Mouse (Mus musculus): ENCODE results near the gene Mblac1.

Mblac1 gene

DNA sequence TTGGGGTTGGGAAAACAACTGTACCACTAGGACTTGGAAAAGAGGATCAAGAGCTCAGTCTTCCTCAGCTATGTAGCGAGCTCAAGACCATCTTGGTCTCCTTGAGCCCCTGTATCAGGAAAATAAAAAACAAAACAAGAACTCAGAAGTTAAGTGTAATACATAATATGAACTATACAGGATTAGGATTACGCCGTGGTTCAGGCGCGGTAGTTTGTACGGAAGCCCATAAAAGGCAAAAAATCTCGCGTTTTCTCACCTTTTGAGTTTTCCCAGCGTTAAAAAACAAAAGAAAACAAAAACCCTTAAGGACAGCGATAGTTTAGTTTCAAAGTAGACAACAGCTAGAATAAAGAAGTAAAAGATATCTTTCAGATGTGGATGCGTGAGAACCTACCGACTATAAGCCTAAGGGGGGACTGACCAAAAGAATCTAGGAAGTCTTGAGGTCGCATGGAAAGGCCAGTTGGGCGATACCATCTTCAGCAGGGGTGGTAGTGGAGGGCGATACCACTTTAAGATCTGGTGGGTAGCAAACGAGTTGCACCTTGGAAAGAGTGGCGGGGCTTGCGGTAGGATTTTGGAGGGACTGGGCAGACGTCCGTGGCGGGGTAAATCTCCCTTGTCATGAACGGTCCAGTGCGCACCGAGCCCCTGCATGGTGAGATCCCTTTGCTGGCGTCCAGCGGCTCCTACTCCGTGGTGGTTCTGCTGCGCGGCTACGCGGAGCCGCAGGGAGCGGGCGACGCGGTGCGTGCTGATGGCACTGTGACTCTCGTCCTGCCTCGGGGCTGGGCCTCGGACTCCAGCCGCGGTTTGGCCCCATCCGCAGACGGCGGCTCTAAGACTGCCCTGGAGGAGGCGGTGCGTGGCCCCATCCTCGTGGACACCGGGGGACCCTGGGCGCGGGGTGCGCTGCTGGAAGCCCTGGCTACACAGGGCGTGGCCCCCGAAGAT, at the start of gene Mblac1:
Gene Mblac1 (plus strand): TSS at position 544 of the 957 bp plus-strand sequence.
- DNase-seq (ENCODE audit: low spot score in 2 of 2), result peak; percentile 83 to 91

DNA sequence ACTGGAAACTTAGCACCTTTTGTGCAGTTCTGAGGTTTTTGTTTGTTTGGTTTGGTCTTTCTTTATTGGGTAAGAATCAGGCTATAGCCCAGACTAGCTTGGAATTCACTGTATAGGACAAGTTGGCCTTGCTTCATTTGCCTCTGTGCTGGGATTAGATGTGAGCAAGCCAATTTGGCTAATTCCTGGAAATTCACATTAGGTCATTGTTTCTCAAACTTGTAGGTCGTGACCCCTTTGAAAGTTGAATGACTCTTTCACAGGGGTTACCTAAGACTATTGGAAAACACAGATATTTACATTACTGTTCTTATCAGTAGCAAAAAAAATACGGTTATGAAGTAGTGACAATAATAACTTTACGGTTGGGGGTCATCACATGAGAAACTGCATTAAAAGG, 39.7 kb upstream of the Mblac1 start:
- no peak for DNase-seq (ENCODE audit: low spot score in 2 of 2)

DNA sequence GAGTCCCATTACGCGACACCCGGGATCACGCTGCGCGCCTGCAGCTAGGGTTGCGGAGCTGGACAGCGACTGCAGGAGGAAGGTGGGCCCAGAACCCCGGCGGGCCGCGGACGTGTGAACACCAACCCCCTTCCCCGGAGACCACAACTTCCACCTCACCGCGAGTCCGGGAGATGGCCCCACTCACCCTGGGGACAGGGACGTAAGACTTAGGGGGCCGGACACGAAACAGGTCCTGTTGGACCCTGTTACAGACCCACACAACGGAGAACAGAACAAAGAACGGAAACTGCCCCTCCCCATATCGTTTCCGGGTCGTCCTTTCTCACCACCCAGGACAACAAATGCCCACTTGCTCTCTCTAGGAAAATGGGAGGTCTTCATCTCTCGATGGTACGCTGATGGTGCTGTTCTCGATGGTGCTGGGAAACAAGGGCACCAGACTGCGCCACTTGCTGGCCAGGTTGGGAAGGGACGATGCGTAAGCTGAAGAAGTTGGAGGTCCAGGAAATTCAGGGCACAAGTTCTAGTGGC, 38.6 kb upstream of the Mblac1 start, which contains the start of gene Zfp113:
Gene Zfp113 (minus strand): TSS at position 302 of the 534 bp plus-strand sequence.
- peak; percentile 95 to 96 for DNase-seq (ENCODE audit: low spot score in 2 of 2)

DNA sequence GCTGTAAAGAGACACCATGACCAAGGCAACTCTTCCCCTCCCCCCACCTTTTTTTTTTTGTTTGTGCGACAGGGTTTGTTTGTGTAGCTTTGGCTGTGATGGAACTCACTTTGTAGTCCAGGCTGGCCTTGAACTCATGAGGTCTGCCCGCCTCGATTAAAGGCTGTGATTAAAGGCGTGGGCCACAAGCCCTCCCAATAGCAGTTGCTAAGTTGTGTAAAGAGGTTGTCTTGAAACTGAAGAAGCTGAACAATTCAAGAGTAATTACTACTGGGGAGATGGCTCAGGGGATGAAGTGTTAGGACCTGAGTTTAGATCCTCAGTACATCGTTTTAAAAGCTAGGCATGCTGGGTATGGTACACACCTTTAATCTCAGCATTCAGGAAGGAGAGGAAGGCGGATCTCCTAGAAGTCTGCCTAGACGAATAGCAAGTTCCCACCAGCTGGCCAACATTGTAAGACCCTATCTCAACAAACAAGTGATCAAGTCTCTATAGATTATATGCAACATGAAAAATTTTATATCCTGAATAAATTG, 33.8 kb upstream of the Mblac1 start:
- no peak for DNase-seq (ENCODE audit: low spot score in 2 of 2)

DNA sequence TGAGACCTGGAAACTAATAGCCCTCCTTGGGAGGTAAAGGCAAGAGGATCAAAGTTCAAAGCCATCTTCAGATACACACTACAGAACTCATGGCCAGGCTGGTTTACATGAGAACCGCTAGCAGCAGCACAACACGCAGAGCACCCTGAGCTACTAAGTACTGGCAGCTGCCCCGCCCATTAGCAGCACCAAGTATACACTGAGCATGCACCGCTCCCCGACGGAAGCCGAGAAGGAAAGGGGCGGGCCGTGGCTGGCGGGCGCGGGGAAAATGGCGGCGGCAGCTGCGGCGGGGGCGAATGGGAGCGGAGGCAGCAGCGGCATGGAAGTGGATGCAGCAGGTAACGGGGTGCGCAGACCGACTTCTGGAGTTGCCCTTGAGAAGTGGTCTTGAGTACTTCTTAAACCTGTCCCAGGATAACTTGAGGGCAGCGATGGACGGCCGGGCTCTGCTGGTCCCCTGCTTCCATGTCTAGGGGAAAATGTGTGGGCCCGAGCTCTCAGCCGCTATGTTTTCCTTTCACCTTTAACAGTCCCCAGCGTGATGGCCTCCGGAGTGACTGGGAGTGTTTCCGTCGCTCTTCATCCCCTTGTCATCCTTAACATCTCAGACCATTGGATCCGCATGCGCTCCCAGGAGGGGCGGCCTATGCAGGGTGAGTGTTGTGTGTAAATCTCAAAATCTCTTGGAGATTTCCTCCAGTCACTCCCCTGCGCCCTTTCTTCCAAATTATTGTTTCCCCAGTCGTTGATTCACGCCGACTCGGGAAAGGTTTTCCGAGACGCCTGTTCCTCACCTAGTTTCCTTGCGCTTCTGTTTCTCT, 33.1 kb upstream of the Mblac1 start, which contains the start of gene Cops6:
Gene Cops6 (plus strand): TSS at position 230 of the 824 bp plus-strand sequence.
- peak; percentile 90 to 92 for DNase-seq (ENCODE audit: low spot score in 2 of 2)

DNA sequence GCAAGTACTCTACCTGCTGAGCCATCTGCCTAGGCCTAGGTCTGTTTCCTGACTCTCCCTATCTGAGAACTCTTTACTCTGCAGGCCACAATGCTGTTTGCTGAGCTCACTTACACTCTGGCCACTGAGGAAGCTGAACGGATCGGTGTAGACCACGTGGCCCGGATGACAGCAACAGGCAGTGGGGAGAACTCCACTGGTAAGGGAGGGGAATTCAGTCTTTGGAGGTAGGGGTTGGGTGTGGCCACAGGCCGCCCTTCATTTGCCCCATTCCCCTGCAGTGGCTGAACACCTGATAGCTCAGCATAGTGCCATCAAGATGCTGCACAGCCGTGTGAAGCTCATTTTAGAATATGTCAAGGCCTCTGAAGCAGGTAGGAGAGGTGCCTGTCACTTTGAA, 31.1 kb upstream of the Mblac1 start:
- DNase-seq (ENCODE audit: low spot score in 2 of 2), result no peak

DNA sequence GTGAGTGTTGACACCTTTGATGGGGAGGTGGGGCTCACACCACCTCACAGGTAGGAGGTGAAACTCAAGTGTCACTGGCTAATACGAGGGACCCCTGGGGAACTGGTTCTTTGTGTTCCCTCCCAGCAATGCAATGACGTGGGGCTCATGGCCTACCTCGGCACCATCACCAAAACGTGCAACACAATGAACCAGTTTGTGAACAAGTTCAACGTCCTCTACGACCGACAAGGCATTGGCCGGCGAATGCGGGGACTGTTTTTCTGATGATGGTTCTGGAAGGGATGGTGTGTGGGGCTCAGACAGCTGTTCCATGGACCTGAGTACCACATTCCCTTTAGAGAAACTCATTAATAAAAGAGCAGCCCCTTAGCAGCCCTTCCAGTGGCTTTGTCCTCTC, 30.5 kb upstream of the Mblac1 start:
- DNase-seq (ENCODE audit: low spot score in 2 of 2), result no peak

DNA sequence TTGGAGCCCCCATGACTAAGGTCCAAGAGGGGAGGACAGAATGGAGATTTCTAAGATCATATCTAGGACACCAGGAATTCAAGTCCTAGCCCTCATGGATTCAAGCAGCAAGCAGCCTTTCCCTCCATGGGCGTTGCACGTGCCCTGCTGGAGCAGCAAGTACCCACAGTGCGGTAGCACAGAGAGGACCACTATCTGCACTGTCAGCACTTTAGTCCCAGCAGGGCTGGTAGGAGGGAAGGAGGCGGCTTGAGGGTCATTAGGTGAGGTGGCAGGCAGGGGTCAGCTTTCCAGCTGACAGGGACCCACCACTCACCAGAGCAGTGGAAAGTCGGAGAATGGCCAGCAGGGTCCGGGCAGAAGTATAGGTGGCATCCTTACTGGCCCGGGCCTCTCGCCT, 28.5 kb upstream of the Mblac1 start:
- no peak for DNase-seq (ENCODE audit: low spot score in 2 of 2)

DNA sequence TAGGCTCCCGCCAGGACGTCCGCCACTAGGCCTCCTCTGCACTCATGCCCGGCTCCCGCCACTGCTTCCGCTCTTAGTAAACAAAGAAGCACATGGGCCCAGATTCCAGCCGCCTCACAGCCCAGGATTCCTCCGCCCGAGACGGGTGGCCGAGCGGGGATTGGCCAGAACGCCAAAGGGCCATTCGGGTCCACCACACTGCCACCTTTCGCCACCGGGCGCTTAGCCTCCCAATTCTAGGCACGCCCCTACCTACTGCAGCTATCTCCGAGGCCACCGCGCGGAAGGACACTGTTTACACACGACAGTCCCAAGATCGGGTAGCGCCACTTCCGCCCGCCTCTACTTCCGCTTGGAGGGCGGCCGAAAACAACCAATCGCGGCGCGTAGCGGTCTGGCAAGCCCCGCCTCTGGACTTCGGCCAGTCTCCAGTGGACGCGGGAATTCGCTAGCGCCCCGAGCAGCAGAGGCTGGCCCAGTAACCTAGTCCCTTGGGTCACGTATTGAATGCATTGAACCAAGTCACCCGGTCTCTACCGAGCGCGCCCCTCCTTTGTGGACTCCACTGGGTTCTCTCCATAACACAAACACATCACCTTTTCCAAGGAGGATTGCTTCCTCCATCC, 23.1 kb upstream of the Mblac1 start:
- DNase-seq (ENCODE audit: low spot score in 2 of 2), result peak; percentile 95 to 96

DNA sequence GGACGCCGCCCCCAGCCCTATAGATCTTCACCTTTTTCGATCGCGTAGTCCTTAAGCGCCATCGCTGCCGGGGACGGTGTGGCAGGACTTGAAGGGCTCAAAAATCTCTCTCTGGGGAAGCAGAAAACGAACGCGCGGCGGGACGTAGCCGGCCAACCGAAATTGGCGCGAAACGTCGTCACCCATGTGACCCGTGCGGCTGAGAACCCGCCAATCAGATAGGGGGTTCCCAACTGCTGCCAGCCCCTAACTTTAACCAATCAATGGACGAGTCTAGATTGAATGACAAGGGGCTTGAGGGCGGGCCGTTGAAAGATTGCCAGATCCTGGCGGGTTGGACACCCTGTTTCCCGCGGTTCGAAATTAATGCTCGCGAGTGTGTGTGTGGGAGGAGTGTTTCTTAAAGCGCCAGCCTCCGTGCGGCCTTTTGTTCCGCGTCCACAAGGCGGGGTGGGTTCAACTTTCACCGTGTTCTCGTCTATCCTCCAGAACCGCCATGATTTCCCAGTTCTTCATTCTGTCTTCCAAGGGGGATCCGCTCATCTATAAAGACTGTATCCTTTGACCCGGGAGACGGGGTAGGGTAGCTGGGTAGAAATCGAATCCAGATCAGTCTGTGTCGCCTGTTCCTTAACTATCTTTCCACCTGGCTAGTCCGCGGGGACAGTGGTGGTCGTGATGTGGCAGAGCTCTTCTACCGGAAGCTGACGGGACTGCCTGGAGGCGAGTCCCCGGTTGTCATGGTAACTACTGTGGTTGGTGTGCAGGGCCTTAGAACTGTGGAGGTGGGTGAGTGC, 22.2 kb upstream of the Mblac1 start, which contains the start of the genes Ap4m1 and Mcm7:
Gene Ap4m1 (plus strand): TSS at position 308 of the 797 bp plus-strand sequence.
Gene Mcm7 (minus strand): TSS at position 728 of the 797 bp plus-strand sequence.
- peak; percentile 99 for DNase-seq (ENCODE audit: low spot score in 2 of 2)

DNA sequence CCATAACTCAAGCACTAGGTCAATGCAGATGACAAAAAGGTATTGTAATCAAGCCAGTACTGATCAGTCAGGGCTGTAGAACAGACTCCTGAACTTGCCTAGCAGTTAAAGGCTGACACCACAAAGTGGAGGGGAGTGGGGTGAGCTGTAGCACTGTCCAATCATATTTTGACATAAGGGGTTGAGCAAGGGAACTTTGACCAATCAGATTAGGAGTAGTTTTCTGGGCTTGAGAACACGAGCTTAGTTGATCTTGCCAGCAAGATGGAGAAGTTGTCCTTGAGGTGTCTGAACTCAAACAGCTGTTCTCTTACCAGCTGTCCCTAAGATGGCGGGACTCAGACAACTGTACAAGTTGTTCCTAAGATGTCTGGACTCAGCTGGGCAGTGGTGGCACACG, 20.9 kb upstream of the Mblac1 start:
- DNase-seq (ENCODE audit: low spot score in 2 of 2), result no peak

DNA sequence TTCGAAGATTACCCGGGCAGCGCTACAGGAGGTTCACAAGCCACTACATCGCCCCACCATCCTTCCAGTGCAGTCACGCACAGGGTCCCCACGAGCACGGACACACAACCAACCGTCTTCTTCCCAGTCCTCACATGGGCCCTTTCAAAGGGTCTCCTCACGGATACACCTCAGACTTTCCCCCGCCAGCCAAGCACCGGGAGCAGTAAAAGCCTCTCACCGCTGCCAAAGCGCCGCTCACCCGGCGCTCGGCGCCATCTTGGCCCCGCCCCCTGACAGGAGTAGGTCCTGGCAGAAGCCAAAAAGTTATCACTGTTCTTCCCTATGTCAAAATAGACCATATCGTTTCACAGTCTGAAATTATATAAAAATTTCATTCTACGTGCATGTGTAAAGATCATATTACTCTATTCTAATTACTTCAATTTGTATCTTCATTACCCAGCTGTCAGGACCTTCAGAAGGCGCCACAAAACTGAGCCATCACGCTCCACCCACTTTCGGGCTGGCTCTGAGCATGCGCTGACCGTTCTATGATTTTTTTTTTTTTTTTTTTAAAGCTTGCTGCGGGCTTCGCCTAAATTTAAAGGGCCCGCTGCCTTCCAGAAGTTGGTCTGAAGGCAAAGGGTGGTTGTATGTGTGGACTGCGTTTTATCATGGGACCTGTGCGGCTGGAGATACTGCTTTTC, 7.0 kb upstream of the Mblac1 start, which contains the start of the genes Taf6 and Cnpy4:
Gene Taf6 (minus strand): TSS at position 502 of the 689 bp plus-strand sequence.
Gene Cnpy4 (plus strand): TSS at position 536 of the 689 bp plus-strand sequence.
- peak; percentile 85 to 88 for DNase-seq (ENCODE audit: low spot score in 2 of 2)

DNA sequence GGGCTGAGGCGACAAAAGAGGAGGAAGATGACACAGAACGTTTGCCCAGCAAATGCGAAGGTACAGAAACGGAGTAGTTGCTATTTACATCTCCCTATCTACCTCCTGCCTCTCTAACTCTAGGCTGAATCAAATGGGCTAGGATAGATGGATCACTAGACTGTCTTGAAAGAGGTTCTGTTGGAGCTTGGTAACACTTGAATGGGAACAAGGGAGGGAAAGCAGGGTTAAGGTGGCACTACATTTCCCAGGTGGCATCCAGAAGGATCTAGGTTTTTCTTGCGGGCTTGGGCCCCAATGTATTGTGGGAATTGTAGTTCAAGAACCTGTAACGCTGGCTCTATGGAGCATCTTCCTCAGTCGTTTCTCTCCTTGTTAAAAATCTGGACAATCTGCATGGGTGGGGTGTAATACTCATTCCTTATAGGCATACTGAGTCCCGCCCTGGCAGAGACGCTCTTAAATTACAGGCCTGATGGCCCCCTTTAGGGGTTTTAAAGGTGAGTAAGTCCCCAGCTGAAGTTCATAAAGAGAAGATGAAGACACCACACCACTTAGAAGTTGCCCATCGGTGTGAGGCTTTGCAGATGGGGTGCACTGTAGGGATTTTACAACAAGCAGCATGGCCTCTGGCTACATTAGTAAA, 6.3 kb upstream of the Mblac1 start:
- DNase-seq (ENCODE audit: low spot score in 2 of 2), result peak; percentile 75 to 85

DNA sequence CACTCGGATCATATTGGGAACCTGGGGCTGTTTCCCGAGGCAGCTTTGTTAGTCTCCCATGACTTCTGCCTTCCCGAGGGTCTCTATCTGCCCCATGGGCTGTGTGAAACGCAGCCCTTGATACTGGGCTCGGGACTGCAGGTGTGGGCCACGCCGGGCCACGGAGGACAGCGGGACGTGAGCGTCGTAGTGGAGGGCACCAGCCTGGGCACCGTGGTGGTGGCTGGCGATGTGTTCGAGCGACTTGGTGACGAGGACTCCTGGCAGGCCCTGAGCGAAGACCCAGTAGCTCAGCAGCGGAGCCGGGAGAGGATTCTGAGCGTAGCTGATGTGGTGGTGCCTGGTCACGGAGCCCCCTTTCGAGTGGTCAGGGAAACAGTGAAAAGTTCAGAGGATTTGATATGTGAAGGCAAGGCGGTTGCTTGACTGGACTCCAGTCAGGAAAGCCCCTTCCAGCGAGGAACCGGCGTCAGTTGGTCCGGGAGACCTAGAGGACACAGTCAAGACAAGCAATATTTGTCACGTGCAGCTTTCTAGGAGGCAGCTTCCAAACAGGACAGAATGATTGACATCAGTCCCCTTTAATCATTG, 736 bp downstream of the Mblac1 start:
- peak; percentile 24 for DNase-seq (ENCODE audit: low spot score in 2 of 2)

DNA sequence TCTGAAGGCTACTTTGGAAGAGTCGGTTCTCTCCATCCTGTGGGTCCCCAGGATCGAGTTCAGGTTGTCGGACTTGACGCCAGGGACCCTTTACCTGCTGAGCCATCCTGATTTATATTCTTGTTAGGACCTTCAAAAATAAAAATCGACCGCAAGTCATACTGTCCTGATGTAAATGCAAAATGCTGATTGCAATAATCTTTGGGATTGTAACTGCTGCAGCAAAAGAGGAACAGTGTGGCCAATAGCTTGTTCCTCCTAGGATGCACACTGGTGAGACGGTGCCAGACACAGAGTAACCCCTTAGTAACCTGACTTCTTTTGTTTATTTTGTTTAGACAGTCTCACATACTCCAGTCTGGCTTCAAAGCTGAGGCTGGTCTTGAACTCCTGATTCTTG, 1.3 kb downstream of the Mblac1 start:
- no peak for DNase-seq (ENCODE audit: low spot score in 2 of 2)

DNA sequence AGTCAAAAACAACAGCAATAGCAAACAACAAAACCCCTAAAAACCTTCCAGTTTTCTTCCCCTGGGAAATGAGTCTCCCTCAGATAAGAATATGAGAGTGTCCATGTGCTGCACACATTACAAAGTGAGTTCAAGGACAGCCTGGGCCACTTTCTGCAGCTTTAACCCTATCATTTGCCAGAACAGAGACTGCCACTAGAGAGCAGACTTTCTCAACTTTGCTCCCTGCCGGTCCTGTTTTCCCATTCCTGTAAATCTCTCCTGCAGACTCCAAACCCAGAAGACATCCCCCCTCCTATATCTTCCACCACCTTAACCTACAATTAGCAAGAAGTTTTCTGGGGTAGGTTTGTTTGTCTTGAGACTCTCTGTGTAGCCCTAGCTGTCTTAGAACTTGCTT, 5.5 kb downstream of the Mblac1 start:
- DNase-seq (ENCODE audit: low spot score in 2 of 2), result no peak

DNA sequence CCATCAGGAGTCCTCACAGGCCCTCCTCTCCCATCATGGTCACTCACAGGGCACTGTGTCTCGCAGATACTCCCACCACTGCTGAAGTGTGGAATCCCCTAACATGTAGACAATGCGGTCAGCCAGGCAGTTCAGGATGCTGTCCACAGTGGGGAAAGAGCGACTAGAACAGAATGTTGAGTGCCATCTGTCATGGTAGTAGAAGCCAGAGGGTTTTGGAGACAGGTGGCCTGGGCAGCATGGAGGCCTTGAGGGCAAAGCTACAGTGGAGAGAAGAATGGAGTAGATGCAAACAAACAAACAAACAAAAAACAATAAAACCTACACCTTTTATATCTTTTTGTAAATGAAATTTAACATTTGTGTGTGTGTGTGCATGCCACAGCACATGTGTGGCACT, 8.0 kb downstream of the Mblac1 start:
- no peak for DNase-seq (ENCODE audit: low spot score in 2 of 2)

DNA sequence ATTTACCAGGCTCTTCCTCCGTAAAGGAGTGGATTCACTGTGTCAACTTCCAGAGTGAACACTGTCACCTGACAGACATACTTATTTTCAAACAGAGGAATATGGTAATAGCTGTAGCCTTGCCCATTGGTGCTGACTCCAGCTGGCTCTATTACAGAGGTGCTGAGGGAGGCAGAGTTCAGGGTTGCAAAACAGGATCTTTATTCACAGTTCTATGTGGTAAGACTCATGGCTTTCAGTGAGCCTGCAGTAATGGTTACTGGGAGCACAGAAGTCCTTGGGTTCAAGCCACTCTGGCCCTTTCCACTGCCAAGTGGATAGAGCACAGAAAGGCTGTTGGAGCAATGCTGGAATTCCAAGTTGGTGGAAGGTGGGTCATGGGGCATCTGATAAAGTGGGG, 13.1 kb downstream of the Mblac1 start:
- DNase-seq (ENCODE audit: low spot score in 2 of 2), result no peak

DNA sequence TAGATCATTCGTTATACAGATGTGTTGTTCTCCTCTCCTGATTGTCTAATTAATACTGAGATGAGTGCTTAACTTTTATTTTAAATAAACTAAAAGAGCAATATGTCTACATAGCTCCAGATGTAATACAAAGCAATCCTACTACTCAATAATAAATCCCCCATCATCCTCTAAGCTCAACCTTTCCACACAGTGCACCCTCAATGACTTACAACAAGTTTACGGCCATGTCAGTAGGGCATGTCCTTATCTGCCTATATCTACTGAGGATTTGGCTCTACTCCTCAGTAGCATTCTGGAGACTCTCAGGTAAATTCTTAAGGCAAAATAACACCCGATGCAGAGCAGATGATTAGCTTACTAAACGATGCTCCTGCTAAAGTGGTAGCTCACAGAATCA, 13.8 kb downstream of the Mblac1 start:
- no peak for DNase-seq (ENCODE audit: low spot score in 2 of 2)
